Mouse (Mus musculus) adrenal gland, postnatal 36 days (tissue): Measurements from ENCODE around the gene Mrps34. TPM values are rescaled to one million over a fixed set of nuclear protein-coding genes. Genes with fewer than 3 reads are reported as not detected.
A peak's percentile ranks its signal among the peaks of the same experiment; 100 is the strongest.

Experiments used
- DNase-seq, 2 experiments: peaks; one replicate each; pipeline ENCODE4 v3.0.0; 2021; ENCODE audit warnings: mixed read lengths in 1 of 2
- total RNA-seq, 2 experiments: library from RNA; stranded (reverse); gene quantifications; 2 replicates each; pipeline ENCODE4 v1.2.3; 2021

Mrps34 gene
- total RNA-seq, 2 experiments from 2014 or later, result 109 to 177 TPM

DNA sequence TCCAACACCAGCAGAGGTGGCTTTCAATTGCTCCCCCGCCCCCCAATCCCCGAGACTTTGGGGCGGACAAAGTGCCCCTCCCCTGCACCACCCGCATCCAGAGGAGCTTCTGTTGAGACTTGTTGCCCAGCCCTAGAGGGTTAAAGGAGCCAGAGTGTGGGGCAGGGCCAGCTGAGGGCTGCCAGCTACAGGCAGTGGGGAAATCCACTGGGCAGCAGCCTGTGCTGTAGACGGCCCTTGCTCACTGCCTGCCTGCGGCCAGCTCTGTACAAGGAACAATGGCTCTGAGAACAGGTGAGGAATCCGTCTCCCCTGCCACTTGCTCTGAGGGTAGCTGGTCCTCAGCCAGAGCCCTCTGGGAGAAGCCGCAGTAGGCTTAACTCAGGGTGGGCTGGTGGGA is 16.4 kb upstream of the Mrps34 start:
- peak in 1 of 2 experiments; percentile 38 for DNase-seq

DNA sequence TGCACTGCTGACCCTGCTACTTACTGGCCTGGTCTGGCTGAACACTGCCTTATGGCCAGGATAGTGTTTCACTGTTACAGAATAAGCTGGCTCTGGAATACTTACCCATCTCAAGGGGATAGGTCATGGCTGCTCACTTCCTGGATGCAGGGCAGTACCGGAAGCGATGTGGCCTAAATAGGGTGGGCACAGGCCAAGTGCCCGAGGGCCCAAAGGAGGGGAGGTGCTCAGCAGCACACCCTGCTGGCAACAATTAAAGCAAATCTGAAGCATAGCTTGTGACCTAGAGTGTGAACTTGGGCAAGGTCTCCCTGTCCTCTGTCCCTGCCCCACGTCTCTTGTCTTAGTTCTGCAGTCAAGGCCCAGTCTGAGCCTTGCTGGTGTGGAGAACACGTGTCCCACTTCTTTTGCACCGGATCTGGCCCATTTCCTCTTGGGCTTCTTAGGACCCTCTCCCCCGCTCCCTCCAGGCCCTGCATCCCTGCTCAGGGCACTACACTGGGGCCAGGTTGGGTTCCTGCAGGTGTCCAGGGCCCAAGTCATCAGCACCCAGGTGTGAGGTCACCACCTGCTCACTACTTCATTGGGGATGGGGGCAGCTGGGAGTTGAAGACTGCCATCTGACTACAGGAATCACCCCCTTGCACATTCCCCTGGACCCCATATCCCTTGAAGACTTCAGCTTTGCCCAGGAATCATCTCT is 13.0 kb upstream of the Mrps34 start:
- DNase-seq, result peak in 1 of 2 experiments; percentile 52

DNA sequence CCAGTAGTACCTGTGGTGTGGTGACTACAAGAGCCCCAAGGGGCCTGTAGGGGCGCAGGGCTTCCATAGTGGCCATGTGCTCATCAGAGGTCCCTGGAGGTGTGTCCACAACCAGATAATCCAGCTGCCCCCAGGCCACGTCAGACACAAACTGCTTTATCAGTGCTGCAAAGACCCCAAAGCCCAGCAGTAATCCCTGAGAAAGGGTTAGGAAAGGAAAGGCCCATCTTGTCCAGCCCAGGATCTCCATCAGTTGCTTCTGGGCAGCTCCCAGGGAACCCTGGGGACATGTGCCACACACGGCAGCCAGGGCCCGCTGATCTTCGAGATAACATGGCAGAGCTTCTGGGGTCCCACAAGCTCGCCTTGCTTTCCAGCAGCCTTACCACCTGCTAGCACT is 10.5 kb upstream of the Mrps34 start:
- no peak for DNase-seq

DNA sequence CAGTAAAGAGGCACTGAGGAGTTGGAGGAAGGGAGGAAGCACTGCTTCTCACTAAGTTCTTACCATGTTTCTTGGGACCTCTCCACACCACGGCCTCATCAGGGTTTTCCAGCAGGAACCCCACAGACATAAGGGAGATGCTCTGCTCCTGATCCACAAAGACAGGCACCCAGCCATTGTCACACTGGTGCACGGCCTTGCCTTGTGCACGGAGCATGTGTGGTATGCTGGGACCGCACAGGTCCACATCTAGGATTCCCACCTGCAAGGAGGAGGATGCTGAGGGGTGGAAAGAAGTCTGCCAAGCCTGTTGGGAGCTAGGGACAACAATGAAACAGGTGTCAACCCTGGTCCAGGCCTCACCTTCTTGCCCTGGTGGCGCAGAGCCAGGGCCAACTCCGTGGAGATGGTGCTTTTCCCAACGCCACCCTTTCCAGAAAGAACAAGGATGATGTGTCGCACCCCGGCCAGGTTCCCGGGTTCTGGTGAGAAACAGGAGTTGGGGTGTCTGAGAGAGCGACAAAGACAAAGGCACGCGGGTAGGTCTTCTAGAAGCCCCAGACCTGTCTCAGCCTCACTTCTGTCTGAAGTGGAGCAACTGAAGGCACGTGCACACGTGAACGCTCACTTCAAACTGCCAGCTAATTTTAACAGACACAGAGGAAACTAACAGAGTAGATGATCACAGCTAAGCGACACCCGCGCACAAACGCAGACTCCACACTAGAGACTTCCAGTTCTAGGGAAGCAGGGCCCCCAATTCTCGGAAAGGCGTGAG is 9.4 kb upstream of the Mrps34 start:
- DNase-seq, result no peak

DNA sequence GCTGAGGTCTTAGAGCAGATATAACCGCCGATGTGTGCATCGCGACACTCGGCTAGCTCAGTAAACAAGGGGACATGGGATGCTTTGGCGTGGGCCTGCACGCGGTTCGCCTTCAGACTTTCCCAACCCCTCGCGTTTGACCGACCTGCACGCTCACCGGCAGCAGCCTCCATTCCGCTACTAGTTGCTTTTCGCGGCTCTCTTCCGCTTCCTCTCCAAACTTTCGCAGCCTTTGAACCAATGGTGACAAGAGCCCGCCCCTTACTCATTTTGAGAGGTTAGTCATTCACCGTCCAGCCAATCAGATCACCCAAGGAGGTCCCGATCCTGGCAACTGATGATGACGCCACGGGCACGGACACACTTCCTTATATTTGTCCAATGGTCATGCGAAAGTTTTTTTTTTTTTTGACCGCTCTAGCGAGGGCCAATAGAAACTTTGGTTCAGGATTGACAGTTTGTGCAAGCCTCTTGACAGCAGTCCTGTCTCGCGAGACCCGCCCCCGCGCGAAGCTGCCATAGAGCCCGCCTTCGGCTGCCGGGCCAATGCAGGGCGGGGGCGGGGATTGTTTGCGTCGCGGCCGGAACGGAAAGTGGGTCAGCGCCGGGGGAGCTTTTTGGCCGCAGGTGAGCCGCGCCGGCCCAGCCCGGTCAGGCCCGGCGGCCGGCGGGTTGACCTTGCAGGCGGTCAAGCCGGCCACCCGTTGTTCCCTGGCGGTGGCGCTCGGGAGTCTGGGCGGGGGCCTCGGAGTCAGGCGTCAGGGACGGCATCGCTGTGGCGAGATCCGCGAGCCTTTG is 8.6 kb upstream of the Mrps34 start, which contains the start of the genes Nubp2 and Spsb3:
Gene Nubp2 (minus strand): TSS at position 216 of the 798 bp plus-strand sequence.
Gene Spsb3 (plus strand): TSS at position 510 of the 798 bp plus-strand sequence.
- peak; percentile 99 for DNase-seq

DNA sequence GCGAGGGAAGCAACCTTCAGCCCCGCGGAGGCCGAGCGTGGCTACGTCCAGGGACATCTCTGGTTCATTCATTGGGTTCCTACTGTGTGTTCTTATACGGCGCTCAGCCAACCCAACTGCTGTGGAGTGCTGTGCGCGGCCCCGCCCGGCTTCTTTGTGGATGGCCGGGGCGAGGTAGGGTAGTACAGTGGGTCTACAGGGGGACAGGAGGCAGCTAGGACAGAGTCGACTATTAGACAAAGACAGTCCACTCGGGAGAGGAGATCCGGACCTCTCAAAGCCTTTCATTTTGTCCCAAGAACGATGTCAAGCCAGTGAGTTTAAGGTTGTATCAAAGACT is 8.0 kb upstream of the Mrps34 start:
- DNase-seq, result no peak

DNA sequence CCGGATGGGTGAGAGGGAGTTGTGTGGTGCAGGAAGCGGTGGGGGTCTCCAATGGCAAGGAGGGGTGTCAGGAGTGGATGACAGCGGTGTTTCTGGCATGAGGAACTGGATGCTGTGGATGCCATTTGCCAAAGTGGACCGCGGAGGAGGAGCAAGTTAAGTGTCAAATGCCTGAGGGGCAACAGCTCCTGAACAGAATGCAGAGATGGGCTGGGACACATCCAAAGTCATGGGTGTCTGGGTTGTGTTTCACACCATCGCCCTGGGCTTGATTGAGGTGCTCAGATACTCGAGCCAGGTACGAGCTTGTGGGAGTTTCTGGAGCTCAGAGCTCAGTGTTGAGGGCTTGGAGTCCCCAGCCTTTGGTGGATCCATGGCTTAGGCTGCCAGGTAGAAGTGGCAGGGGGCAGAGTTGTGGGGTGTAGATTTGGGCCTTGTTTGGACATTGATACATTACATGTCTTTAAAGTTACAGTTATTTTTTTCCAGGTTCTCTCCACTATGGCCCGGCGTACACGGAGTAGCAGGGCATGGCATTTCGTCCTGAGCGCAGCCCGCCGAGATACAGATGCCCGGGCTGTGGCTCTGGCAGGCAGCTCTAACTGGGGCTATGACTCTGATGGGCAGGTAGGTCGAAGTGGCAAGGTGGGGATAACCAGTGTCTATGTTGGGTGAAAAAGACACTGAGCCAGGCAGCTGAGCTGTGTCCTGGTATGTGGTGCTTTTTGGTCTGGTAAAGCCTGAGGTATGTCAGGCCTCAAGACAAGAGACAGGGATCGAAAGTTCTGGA is 7.4 kb upstream of the Mrps34 start:
- no peak for DNase-seq

DNA sequence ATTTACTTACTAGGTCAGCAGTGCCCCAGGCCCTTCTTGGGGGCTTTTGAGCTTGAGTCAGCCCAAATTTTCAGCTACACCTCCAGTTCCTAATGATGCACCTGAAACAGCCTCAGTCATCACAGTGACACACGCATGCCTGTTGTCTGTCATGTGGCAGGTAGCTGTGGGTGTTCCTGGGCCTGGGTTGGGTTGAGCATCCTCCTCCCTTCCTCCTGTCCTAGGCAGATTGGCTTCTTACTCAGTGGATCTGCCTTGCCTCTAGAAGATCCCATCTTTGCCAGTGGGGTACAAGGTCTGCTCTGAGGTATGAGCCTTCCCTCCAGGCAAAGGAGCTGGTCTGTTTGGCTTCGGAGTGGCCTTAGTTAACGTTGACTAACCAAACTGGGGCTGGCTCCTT is 6.1 kb upstream of the Mrps34 start:
- DNase-seq, result no peak

DNA sequence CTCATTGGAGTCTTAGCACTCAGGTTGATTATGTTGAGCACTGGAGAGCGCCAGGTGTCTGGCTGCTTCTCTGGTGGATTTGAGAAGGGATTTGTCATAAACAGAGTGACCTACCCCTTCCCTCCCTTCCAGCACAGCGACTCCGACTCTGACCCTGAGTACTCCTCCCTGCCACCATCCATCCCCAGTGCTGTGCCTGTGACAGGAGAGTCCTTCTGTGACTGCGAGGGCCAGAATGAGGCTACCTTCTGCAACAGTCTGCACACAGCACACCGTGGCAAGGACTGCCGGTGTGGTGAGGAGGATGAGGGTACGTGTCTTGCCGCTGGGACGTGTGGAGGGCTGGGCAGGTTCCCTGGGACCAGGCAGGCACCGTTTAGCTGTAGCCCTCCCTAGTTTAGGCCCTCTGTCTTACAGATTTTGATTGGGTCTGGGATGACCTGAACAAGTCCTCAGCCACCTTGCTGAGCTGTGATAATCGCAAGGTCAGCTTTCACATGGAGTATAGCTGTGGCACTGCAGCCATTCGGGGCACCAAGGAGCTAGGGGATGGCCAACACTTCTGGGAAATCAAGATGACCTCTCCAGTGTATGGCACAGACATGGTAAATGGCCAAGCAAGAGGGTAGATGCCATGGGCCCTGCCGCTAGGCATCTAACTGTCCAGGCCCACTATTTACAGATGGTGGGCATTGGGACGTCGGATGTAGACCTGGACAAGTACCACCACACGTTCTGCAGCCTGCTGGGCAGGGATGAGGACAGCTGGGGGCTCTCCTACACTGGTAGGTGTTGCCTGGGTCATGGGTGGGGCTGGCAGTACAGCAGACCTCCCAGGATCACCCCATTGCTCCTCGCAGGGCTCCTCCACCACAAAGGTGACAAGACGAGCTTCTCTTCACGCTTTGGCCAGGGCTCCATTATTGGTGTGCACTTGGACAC is 4.5 kb upstream of the Mrps34 start:
- no peak for DNase-seq

DNA sequence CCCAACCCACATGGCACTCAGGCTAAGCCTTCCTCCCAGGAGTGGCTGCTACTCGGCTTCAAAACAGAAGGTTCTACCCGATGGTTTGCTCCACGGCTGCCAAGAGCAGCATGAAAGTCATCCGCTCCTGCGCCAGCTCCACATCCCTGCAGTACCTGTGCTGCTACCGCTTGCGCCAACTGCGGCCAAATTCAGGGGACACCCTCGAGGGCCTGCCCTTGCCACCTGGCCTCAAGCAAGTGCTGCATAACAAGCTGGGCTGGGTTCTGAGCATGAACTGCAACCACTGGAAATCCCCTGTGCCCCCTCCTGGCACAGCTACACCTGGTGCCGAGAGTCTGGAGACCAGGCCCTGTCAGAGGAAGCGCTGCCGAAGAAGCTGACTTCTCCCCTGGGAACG is 3.6 kb upstream of the Mrps34 start:
- no peak for DNase-seq

DNA sequence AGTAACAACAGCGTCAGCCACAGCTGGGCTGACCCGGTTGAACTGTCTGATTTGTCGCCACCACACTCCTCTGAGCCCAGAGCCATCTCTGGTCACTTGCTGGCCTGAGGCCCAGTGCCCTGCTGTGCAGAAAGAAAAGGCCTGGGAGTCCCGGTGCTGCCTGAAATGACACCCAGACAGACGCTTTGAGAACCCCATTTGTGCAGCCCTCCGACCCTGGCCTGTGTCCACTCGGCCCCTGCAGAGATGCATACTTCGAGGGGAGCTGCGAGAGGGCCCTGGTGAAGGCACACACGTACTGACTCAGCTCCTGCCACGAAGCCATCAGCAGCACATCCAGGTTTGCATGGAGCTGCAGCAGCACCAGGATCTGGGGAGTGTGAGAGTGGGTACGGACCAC is 2.1 kb upstream of the Mrps34 start:
- no peak for DNase-seq

DNA sequence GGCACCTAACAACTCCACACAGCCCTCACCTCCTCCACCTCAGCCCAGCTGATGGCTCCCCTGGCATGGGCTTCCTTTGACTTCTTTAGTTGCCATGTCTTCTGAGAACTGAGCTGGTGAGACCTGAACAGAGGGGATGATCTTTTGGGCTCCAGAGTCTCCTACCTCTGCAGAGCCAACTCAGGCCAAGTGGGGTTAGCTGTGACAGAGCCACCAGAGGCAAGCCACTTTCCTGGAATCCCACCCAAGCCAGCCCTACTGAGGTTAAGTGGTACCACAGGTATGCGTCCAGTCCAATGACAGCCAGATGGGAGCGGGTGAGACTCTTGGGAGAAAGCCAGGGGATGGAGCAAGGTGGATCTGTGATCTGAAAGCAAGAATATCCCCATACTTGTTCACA is 1.6 kb upstream of the Mrps34 start:
- DNase-seq, result no peak

DNA sequence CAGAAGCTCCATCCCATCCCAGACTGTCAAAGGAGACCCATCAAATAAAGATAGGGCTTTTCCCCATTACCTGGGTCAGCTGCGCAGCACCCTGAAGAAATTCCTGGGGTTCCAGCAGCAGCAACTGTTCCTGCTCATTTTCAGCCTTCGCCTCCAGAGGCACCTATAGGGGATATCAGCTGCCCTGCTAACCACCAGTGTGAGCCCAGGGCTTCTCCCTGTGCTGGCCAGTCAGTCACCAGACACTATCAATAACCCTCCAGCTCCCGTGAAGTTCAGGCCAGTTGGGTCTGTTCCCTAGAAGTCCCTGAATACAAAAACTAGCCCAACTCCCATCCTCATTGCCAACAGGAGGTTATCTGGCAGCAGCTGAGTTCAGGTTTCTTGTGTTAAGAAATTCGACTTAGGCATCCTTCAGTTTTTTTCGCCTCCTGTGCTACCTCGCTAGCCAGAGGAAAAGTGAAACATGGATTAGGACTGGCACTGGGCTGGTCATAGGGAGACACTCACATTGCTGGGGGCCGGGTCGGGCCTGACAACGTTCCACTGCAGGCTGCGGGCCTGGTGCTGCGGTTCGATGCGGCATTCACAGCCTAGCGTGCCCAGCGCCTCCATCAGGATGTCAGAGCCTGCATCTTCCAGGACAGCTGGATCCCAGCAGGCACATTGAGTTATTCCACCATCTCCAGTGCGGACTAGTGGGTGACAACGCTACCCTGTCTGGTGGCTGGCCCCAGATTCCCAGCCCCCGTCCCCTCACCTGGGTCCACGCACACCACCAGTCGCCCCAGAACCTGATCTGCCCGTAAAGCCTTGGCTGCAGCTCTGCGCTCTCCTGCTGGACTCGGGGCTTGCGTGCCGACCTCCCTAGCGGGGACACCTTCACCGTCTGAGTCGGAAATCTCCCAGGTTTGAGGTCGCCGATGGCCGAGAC is 588 bp upstream of the Mrps34 start:
- DNase-seq, result peak in 1 of 2 experiments; percentile 21

DNA sequence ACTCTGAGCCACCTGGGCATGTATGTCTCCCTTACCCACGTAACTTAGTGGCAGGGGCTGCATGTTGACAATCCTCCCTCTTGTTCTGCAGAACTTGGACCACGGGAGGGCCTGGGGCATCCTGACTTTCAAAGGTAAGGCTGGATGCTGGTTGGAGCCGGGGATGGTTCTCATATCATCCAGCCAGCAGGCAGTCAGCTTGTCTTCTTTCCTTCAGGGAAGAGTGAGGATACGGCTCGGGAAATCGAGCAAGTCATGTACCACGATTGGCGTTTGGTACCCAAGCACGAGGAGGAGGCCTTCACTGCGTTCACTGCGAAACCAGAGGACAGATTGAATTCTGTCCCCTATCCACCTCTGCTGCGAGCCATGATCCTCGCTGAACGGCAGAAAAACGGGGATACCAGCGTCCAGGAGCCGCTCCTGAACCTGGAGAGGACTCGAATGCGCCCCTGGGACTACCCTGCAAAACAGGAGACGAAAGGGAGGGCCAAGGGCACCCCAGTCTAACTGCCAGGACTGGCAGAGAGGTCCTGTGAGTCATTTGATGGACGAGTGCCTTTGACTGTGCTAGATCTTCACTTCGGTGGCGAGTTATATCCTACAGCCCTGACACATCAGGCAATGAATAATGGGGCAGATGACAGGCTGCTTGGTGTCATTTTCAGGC is 790 bp downstream of the Mrps34 start:
- DNase-seq, result peak; percentile 73 to 81

DNA sequence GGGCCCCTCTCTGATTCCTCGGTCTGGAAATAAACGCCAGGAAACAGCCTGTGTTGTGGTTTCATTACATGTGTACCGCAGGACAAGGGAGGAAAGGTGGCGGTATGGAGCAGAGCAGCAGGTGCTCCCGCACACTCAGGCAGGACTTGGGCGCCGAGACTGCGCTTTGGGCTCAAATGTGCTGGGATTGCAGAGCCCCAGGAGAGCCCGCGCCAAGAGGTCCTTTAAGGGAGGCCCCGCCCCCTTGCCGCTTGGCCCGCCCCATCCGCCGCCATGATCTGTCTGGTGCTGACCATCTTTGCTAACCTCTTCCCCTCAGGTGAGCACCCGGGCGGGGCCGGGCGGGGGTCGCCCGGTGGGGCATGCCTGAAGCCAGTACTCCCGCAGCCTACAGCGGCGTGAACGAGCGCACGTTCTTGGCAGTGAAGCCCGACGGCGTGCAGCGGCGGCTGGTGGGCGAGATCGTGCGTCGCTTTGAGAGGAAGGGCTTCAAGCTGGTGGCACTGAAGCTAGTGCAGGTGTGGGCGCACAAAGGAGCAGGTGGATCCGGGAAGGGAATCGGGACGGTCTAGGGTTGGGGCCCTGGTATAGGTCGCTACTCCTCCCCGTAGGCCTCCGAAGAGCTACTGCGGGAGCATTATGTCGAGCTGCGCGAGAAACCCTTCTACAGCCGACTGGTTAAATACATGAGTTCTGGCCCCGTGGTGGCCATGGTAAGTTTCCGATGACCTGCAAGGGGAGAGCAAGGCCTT is 1.5 kb downstream of the Mrps34 start, which contains the start of gene Nme3:
Gene Nme3 (plus strand): TSS at position 260 of the 752 bp plus-strand sequence.
- DNase-seq, result peak; percentile 86 to 91

DNA sequence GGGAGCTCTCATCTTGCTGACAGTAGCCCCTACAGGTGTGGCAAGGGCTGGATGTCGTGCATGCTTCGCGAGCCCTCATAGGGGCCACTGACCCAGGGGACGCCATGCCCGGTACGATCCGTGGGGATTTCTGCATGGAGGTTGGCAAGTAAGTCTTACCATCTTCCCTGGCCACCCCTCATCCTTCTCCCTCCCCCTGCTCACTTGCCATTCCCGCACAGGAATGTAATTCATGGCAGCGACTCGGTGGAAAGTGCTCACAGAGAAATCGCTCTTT is 2.0 kb downstream of the Mrps34 start:
- DNase-seq, result no peak

DNA sequence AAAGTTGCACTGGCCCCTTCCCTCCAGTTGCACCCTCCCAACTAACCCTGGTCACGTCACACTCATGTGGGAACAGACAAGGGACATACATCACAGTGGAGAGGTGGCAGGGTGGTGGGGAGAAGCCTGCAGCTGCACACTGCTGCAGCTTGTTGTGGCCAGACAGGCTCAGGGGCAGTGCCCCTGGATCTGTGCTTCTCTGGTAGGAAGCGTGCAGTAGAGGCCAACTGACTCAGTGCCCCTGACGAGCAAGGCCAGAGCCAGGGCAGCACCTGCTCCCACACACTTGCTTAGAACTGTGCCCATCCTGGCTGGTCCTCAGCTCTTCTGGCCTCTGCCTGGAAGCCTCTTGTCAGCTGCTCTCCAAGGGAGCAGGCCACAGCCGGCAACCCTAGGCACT is 2.7 kb downstream of the Mrps34 start:
- peak; percentile 61 to 70 for DNase-seq
